Mouse (Mus musculus) urinary bladder, adult 18-20 months (tissue): Measurements from ENCODE around the gene Olfr1410.

ENCODE experiments used
- DNase-seq, 2 experiments: peaks; one replicate each; pipeline ENCODE4 v3.0.0; 2022; ENCODE audit warnings: low spot score in 2 of 2, mixed read lengths in 2 of 2

Olfr1410 gene

DNA sequence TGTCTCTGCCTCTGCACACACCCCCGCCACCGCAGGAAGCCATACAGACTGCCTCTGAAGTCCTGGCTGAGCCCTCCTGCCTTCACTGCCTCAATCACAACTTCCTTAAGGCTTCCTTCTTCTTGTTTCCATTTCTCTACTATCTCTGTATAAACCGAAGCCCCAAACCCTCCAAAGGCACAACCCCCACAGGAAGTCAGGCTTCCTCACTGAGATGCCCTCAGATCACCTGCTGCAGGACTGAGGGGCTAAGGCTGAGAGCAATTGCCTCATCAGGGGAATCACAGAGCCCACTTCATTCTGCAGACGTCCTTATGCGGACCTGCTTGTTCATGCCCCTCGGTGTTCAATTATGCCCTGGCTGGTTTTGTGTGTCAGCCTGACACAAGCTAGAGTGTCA lies 34.8 kb downstream of the Olfr1410 start:
- DNase-seq: no peak

DNA sequence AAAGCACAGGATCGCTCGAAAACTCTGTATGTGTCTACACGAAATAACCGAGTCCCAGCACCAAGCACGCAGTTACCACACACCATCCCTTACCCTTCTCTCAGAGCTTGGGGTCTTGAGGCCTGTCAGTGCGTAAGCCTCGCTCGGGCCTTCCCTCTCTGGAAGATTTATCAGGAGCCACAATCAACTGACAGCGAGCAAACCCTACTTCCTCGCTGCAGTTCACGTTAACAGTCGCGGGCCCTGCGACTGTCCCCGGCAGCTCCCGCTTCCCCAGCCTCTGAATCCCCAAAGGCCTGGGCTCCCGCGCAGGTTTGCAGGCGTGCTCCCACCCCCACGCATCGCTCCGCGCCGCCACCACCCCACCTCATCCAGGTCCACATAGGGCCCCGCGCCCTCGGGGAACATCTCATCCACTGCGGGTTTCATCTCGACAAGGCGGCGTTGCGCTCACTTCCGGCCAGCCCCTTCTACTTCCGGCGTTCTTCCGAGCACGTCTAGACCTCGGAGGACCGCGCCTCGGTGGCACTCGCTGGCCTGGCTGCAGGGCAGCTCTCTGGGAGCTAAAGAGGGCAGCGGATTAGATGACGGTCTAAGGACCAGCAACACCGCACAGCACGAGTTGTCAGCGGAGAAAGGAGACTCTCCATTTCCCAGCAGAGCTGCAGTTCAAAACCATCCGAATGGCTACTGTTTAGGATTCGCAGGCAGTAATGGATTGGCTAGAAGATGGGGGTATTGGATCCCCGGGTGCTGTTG lies 36.1 kb downstream of the Olfr1410 start, which contains the start of gene Cops9:
Cops9 (minus strand) TSS at position 472 of the 759 bp plus-strand sequence.
- DNase-seq: peak; percentile 81 to 87

DNA sequence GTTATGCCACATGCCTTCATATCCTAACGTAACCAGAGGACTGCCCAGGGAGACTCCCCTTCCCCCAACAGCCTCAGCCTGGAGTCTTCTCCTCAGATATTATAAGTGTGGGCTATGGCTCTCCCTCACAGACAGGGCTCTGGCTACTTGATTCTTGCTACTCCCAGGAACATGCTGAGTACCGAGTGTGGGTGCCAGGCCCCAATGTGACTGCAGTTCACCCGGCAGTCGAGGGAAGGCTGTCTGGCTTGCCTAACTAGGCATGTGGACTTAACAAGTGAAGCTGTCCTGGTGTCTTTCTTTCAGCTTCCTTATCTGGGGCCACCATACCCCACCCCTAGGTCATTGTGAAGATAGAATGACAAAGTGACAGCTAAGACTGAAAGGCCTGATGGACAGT lies 38.1 kb downstream of the Olfr1410 start:
- DNase-seq: no peak

DNA sequence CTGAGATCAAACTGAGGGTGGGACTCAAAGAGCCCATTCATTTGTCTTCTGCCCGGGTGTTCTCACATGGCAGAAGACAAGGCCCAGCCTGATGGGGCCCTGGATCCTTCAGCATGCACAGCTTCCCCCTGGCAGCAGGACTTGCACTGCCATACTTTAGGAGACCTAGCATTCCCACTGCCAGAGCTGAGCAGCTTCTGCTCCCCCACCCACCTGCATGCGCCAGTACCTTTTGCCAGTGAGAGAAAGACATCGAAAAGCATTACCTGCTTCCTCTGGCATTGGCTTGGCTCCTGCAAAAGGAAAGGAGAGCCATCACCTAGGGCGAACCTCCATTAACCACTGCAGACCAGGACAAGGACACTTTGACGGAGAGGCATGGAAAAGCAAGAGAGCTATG lies 39.3 kb downstream of the Olfr1410 start:
- no peak for DNase-seq

DNA sequence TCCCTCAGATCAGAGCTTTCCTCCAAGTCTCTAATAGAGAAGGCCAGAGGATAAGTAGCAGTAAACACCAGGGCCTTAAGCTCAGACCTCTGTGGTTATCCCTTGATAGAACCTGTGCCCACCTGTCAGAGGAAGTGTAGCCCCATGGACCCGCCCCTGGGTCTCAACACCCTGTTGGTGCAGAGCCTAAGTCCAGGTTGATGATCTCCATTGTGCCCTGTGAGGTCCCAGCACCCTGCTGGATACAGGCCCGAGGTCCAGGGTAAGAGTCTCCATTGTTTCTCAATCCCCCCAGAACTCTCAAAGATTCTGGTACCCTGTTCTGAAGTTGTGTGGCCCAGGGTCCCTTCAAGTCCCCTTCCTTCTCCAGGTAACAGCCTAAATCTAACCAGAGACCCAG lies 40.5 kb downstream of the Olfr1410 start:
- DNase-seq: no peak

DNA sequence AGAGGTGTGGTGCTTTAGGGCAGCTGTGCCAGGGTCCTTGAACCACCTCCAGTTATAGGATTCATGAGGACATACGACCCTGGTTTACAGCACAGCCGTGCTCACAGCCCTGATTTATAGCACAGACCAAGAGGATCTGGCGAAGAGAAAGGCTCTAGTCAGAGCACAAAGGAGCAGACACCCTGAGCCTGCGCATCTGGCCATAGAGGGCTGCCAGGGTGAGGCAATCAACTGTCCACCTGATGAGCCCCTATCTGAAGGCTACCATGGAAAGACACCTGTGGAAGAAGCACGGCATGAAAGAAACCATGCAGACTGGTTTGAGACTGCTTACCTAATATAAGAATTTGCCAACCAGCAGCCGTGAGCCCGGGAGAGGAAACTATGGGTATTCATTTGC lies 41.0 kb downstream of the Olfr1410 start:
- DNase-seq: no peak

DNA sequence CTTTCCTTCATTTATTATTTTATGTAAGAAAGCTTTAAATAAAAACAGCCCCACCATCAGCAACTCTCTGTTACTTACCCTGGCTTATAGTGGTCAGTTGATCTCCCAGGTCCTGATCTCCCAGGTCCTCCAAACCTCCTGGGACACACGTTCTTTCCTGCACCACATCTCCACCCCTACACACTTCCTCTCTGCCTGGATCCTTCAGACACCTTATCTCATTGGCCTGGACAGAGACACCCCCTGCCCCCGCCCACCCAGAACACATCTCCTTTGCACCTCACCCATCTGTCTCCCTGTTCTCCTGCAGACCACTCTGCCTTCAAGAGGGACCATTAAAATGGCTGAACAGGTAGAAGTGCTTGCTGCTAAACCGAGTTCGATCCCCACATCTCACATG lies 41.4 kb downstream of the Olfr1410 start:
- no peak for DNase-seq

DNA sequence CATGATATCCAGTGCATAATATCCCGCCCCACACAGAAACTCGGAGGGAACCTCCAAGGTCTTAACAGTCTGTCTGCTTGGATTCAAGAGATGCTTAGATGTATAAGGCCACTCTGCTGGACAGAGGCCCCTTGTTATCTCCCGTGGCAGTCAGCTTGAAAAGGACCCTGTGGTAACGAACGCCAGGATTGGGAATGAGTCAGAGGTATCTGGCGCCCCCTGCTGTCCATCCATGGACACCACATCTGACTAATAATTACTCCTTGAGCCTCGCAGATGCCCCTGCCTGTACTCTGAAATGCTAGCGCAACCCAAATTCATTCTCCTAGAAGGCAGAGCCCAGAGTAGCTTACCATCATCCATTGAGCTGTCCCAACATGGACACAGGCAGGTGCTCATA lies 42.2 kb downstream of the Olfr1410 start:
- peak; percentile 42 to 58 for DNase-seq

DNA sequence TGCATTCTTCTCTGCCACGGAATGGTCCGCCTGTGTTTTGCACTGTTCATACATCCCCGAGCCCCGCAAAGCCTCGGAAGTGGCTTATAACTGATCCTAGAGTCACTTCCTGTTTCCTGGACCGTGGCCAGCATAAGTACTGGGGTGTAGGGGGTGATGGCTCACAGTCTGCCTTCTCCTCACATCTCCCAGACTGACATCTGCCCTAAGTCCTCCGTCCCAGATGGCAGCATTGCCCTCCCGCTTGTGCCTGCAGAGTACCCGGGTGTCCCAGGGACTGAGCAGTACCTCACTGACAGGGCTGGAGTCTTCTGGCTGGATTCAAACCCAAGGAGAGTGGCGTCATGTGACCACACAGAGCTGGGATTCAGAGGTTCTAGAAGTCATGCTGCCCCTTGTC lies 42.6 kb downstream of the Olfr1410 start:
- DNase-seq: no peak

DNA sequence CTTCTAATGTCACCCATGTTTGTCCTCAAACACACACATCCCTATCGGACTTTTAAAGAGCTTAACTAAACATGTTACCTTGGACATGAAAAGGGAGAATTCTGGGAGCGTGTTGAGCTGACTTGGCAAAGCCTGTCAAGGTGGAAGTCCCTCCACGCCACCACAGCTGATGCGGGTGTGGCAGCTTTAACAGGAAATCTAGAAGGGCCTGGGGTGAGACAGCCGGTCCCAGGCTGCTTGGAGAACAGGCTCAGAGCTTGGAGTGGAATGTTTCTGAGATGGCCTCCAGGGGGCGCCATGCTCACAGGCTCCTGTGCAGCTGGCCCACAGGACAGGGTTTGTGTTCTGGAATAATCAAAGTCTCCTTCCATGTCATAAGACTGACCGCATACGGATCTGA lies 43.1 kb downstream of the Olfr1410 start, which contains the start of gene Otos:
Otos (minus strand) TSS at position 169 of the 400 bp plus-strand sequence.
- DNase-seq: peak in 1 of 2 experiments; percentile 20

DNA sequence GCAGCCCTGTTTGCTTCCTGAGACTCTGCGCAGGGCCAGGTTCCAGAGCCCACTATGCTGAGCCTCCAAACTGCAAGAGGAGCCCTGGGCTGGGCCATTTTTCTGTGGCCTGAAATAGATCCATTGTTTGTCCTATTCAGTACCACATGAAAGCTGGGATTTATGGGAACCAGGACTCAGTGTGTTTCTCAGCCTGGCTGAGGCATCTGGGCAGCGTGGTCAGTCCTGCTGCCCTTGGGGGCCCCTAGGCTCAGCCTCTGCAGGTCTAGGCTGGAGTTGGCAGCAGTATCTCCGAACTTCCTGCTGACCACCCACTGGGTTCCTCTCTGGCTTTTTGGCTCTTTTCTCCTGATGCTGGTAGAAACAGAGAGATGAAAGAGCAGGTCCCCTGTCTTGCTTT lies 45.9 kb downstream of the Olfr1410 start:
- DNase-seq: no peak

DNA sequence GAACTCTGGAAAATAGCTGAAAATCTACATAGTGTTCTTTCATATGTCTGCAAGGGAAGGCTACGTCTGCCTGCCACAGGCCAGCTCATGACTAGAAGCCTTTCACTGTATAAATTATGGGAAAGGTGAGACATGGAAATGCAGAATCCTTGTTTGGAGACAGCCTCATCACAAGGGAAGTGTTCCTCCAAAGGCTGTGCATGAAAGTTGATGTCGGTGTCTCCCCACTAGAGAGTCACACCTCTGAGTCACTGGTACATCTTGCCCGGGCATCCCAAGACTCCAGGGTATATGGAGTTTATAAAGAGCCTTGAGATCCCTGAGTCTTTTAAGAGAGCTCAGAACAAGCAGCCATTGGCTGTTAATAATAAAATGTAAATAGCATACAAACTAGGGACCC lies 47.6 kb downstream of the Olfr1410 start:
- DNase-seq: no peak

DNA sequence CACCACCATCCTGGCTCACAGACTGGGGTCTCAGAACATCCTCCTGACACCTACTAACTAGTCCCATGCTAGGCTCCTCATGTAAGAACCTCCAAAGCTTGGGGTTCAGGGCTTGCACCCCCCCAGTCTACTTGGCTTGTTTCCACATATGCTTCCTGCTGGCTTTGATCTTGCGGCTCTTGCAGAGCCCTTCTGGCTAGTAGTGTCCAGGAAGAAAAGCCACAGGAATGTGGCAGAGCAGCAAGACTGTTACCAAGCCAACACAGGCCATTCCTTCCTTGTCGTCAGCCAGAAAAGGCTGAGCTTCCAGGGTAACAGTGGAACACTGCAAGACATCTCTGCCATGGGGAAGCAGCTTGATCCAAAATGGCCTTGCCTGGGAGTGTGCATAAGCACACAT lies 49.1 kb downstream of the Olfr1410 start:
- DNase-seq: no peak

DNA sequence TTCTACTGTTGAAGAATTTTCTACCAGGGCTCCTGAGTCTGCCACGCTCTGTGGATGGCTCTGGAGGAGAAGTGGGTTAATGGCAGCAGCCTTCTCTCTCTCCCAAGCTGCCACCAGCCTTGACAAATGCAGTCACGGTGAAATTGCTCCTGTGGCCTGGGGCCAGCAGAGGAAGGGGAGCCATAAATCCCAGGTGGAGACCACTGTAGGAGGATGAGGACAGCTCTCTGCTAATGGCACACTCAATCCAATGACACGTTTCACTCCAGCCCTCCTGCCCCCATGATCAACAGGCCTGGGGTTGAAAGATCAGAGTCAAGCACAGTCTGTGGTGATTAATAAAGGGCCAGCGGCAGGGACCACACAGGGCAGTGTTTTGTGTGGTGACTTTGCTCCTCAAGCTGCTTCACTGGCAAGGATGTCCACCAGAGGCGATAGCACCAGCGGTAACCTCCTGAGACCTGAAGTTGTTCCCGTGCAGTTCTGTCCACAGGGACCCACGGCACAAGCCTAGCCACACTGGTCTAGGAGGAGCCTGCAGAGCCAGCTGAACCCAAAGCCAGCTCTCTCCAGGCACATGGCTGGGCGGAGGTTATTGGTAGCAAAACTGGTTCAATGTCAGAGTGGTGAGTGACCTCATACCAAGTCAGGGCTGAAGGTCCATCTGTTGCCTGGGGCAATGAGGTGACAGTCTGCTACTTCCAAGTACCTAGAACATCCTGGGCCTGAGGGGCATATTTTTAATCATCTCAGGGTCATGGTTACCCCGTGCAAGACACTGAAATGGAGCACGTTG lies 51.6 kb downstream of the Olfr1410 start:
- DNase-seq: no peak

DNA sequence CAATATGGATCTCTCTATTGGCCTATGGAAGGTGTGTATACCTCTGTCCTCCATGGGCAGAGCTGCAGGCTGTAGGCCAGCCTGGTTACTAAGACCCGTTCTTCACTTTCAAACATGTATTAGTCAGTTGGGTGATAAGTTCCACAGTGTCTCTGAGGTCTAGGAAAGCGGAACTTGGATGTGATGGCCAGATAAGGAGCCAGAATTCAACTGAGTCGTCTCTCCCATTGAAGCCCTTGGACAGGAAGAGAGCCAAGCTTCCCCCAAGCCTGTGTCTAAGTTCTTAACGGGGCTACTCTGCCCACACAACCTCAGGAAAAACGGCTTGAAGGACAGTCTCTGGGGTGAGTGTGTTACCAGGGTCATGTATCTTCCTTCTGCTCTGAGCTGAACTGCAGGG lies 53.8 kb downstream of the Olfr1410 start:
- DNase-seq: no peak
